Mouse (Mus musculus) G1E (cell line): ENCODE measurements around the gene Fmo6.

Source experiments
- CTCF ChIP-seq: IDR thresholded peaks from 2 replicates; pipeline ENCODE4 v1.5.1; 2012; ENCODE audit warnings: low read depth, low read length, inconsistent platforms, mixed read lengths
- TAL1 ChIP-seq: conservative IDR thresholded peaks from 2 replicates; pipeline ENCODE4 v1.6.1; 2012; ENCODE audit warnings: low read depth, low read length, inconsistent platforms, mixed read lengths

- TF ChIP-seq CTCF: no peak
- TF ChIP-seq TAL1: no peak
Measured at GRCm38 (mm10) chr1:162893014-162893413, 44.3 kb downstream of the Fmo6 start.
